Mouse (Mus musculus) embryonic fibroblast, embryonic 13.5 days (primary cell): Measurements from ENCODE around the gene Smc3.

ENCODE experiments used
- CTCF ChIP-seq: IDR thresholded peaks from 2 replicates; pipeline ENCODE4 v1.5.1; 2011; ENCODE audit warnings: mild to moderate bottlenecking, control low read depth, low read length, moderate library complexity, borderline replicate concordance; ENCODE audit not compliant: insufficient read depth
- POLR2A ChIP-seq: IDR thresholded peaks from 2 replicates; pipeline ENCODE4 v1.6.1; 2011; ENCODE audit warnings: low read depth, mild to moderate bottlenecking, control low read depth, low read length, moderate library complexity

GRCm38 (mm10) chr19:53552795-53553194, 47.4 kb upstream of the Smc3 start:
- no peak for TF ChIP-seq POLR2A
- no peak for TF ChIP-seq CTCF
